Mouse (Mus musculus): ENCODE measurements around the gene Thrap3. TPM values are rescaled to one million over a fixed set of nuclear protein-coding genes. Genes with fewer than 3 reads are reported as not detected.
A peak's percentile ranks its signal among the peaks of the same experiment; 100 is the strongest.
"Not testable (repeated sequence)": the region's sequence is repeated elsewhere in the genome, so short reads cannot be mapped to it uniquely, and the experiment has no call there.

Gene Thrap3
- total and polyA plus RNA-seq, 2 experiments from 2014 or later = 108 to 128 TPM

GRCm38 (mm10) chr4:126194916-126195315, 7.6 kb downstream of the Thrap3 start:
- no peak overlapping the region for H3K4me3 ChIP-seq (ENCODE audit: low read length)
- H3K4me1 ChIP-seq (ENCODE audit: insufficient read depth, low read length) = 0 out of 2 replicates have a peak, but pooled peaks cover 3% of the 10 kb centered on the region
- H3K9ac ChIP-seq (replicated peaks; ENCODE audit: low read length) = no peak overlapping the region
- H3K27ac ChIP-seq = no peak overlapping the region
- peaks cover 7% of the 10 kb centered on the region; the same call in 1 of the 2 replicates for H3K36me3 ChIP-seq (ENCODE audit: insufficient read depth, low read length)
- DNase-seq (ENCODE audit: low spot score) = no peak
- H3K27me3 ChIP-seq (ENCODE audit: insufficient read depth, low read length) = no peaks in the 10 kb centered on the region
- 87% methylated on average over 4 of the region's 4 CpGs for WGBS
- H3K9me3 ChIP-seq (ENCODE audit: low read length) = no peaks in the 10 kb centered on the region
- no peak for ATAC-seq
- H3K4me2 ChIP-seq (ENCODE audit: low read depth, low read length) = no peak overlapping the region
- TF ChIP-seq CTCF (IDR thresholded peaks at IDR 0.05; ENCODE audit: low read depth) = no peak

DNA sequence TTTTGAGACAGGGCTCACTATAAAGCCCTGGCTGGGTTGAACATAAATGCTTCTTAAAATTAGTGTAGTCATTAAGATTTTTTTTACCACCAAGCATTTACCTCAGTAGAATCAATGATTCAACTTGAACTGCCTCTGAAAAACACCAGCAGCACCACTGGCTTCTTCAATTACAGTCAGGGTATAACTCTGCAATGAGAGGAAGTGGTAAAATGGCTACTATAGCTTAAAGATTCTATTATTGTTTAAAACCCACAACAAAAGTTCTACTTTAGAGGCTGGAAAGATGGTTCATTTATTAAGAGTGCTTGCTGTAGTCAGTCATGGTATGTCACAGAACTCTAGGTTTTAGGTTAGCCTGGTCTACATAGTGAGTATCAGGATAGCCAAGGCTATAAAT, 8.3 kb downstream of the Thrap3 start:
- ATAC-seq (no peak), DNase-seq (ENCODE audit: low spot score) (no peak)
- Histone ChIP-seq H3K36me3 (ENCODE audit: insufficient read depth, low read length) (peaks cover 7% of the 10 kb centered on the region; the same call in 1 of the 2 replicates), H3K27me3 (ENCODE audit: insufficient read depth, low read length) (no peaks in the 10 kb centered on the region), H3K4me3 (ENCODE audit: low read length) (no peak overlapping the region), H3K4me1 (ENCODE audit: insufficient read depth, low read length) (0 out of 2 replicates have a peak, but pooled peaks cover 3% of the 10 kb centered on the region), H3K27ac (no peak overlapping the region), H3K4me2 (ENCODE audit: low read depth, low read length) (no peak overlapping the region), H3K9me3 (ENCODE audit: low read length) (no peaks in the 10 kb centered on the region), H3K9ac (replicated peaks; ENCODE audit: low read length) (no peak overlapping the region)
- TF ChIP-seq CTCF (IDR thresholded peaks at IDR 0.05; ENCODE audit: low read depth) = no peak

GRCm38 (mm10) chr4:126190636-126191035, 11.9 kb downstream of the Thrap3 start:
- Histone ChIP-seq H3K4me1 (ENCODE audit: insufficient read depth, low read length) (no peaks in the 10 kb centered on the region), H3K4me2 (ENCODE audit: low read depth, low read length) (no peak overlapping the region), H3K4me3 (ENCODE audit: low read length) (no peak overlapping the region), H3K27me3 (ENCODE audit: insufficient read depth, low read length) (no peaks in the 10 kb centered on the region), H3K9ac (replicated peaks; ENCODE audit: low read length) (no peak overlapping the region), H3K9me3 (ENCODE audit: low read length) (no peaks in the 10 kb centered on the region), H3K36me3 (ENCODE audit: insufficient read depth, low read length) (peaks cover 7% of the 10 kb centered on the region; the same call in 1 of the 2 replicates), H3K27ac (no peak overlapping the region)
- ATAC-seq = no peak
- 95% methylated on average over 2 of the region's 2 CpGs for WGBS
- no peak for TF ChIP-seq CTCF (IDR thresholded peaks at IDR 0.05; ENCODE audit: low read depth)
- DNase-seq (ENCODE audit: low spot score) = no peak

- no peak overlapping the region for H3K4me2 ChIP-seq (ENCODE audit: low read depth, low read length)
- H3K9ac ChIP-seq (replicated peaks; ENCODE audit: low read length) = no peak overlapping the region
- H3K36me3 ChIP-seq (ENCODE audit: insufficient read depth, low read length) = peaks cover 3% of the 10 kb centered on the region; the same call in 1 of the 2 replicates
- H3K4me1 ChIP-seq (ENCODE audit: insufficient read depth, low read length) = no peaks in the 10 kb centered on the region
- no peak for ATAC-seq
- H3K9me3 ChIP-seq (ENCODE audit: low read length) = no peaks in the 10 kb centered on the region
- no peaks in the 10 kb centered on the region for H3K27me3 ChIP-seq (ENCODE audit: insufficient read depth, low read length)
- H3K4me3 ChIP-seq (ENCODE audit: low read length) = no peak overlapping the region
- no peak overlapping the region for H3K27ac ChIP-seq
- 91% methylated on average over 3 of the region's 3 CpGs for WGBS
- TF ChIP-seq CTCF (IDR thresholded peaks at IDR 0.05; ENCODE audit: low read depth) = no peak
- no peak for DNase-seq (ENCODE audit: low spot score)
Observed at GRCm38 (mm10) chr4:126187096-126187495, 15.5 kb downstream of the Thrap3 start.

GRCm38 (mm10) chr4:126183034-126183433, 19.5 kb downstream of the Thrap3 start:
- no peaks in the 10 kb centered on the region for H3K4me1 ChIP-seq (ENCODE audit: insufficient read depth, low read length)
- H3K36me3 ChIP-seq (ENCODE audit: insufficient read depth, low read length) = peaks cover 15% of the 10 kb centered on the region
- ATAC-seq (no peak), DNase-seq (ENCODE audit: low spot score) (no peak)
- no peaks in the 10 kb centered on the region for H3K9me3 ChIP-seq (ENCODE audit: low read length)
- H3K9ac ChIP-seq (replicated peaks; ENCODE audit: low read length) = no peak overlapping the region
- 90% methylated on average over 5 of the region's 5 CpGs for WGBS
- H3K27me3 ChIP-seq (ENCODE audit: insufficient read depth, low read length) = no peaks in the 10 kb centered on the region
- no peak overlapping the region for H3K4me2 ChIP-seq (ENCODE audit: low read depth, low read length)
- no peak overlapping the region for H3K4me3 ChIP-seq (ENCODE audit: low read length)
- no peak for TF ChIP-seq CTCF (IDR thresholded peaks at IDR 0.05; ENCODE audit: low read depth)
- H3K27ac ChIP-seq = no peak overlapping the region

- H3K36me3 ChIP-seq (ENCODE audit: insufficient read depth, low read length) = peaks cover 26% of the 10 kb centered on the region
- H3K4me3 ChIP-seq (ENCODE audit: low read length) = no peak overlapping the region
- no peaks in the 10 kb centered on the region for H3K9me3 ChIP-seq (ENCODE audit: low read length)
- no peak overlapping the region for H3K9ac ChIP-seq (replicated peaks; ENCODE audit: low read length)
- no peak overlapping the region for H3K4me2 ChIP-seq (ENCODE audit: low read depth, low read length)
- DNase-seq (ENCODE audit: low spot score) = peak; percentile 85
- peak; percentile 74 for ATAC-seq
- TF ChIP-seq CTCF (IDR thresholded peaks at IDR 0.05; ENCODE audit: low read depth) = peak; percentile 85
- H3K4me1 ChIP-seq (ENCODE audit: insufficient read depth, low read length) = no peaks in the 10 kb centered on the region
- WGBS = 50% methylated on average over 7 of the region's 7 CpGs
- no peak overlapping the region for H3K27ac ChIP-seq
- no peaks in the 10 kb centered on the region for H3K27me3 ChIP-seq (ENCODE audit: insufficient read depth, low read length)
Observed at GRCm38 (mm10) chr4:126181170-126181957, 21.2 kb downstream of the Thrap3 start.

DNA sequence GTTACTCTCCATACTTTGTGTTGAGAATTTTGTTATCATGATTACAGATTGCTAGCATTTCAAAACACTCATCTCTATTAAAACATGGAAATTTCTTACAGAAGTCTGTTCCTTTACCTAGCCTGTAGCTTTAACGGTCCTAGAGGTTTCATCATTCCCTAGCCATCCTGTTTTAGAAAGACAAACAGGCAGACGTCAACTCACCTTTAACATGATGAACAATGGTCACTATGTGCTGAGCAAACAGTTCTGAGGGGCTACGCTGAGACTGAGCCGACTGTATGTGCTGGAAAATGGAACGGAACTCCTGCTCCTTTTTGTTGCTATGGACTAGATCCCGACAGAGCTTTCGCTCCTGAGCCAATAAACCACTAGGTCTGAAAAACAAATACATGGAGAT, 26.6 kb downstream of the Thrap3 start:
- H3K9me3 ChIP-seq (ENCODE audit: low read length); H3K9ac ChIP-seq (replicated peaks; ENCODE audit: low read length); H3K27ac ChIP-seq; ATAC-seq; H3K4me2 ChIP-seq (ENCODE audit: low read depth, low read length); DNase-seq (ENCODE audit: low spot score); H3K4me1 ChIP-seq (ENCODE audit: insufficient read depth, low read length); H3K4me3 ChIP-seq (ENCODE audit: low read length); H3K27me3 ChIP-seq (ENCODE audit: insufficient read depth, low read length): not testable (repeated sequence)
- H3K36me3 ChIP-seq (ENCODE audit: insufficient read depth, low read length) = peaks cover 57% of the 10 kb centered on the region
- WGBS = 91% methylated on average over 7 of the region's 7 CpGs

Measured in hindbrain, postnatal 0 days (tissue).